Comparison of ENCODE assay signal across 16 mouse cellular contexts in genomic region chr5:5341611-5342010, GRCm38 (mm10).
DNase-seq lines count a peak whose midpoint lies in the region; ATAC-seq and TF ChIP-seq lines count a peak whose summit lies in the region.
"Had no signal": no experiment of that assay in that cellular context is flagged by ENCODE, and none has a peak within 500 bp of the region (broad histone marks: within the 10 kb centered on the region; RNA-seq: fewer than 3 reads in every experiment).

No protein-coding gene starts in this region.

- H3K27me3 ChIP-seq in forebrain, embryonic 10.5 days (ENCODE audit: poor library complexity, severe bottlenecking) = no peaks in the 10 kb centered on the region
- H3K27me3 ChIP-seq in forebrain, postnatal 0 days (ENCODE audit: insufficient read depth, low read length) = no peaks in the 10 kb centered on the region
- no peaks in the 10 kb centered on the region for H3K27me3 ChIP-seq in hindbrain, embryonic 14.5 days (ENCODE audit: control insufficient read depth, insufficient read depth, low read length)
- no peaks in the 10 kb centered on the region for H3K27me3 ChIP-seq in hindbrain, embryonic 10.5 days (ENCODE audit: insufficient read depth, poor library complexity, severe bottlenecking)
- H3K27me3 ChIP-seq in heart, embryonic 14.5 days (ENCODE audit: control insufficient read depth, insufficient read depth, low read length) = no peaks in the 10 kb centered on the region
- H3K27me3 ChIP-seq: embryonic facial prominence, embryonic 13.5 days; megakaryocyte, embryonic 14.5 days; neural tube, embryonic 12.5 days had no signal

- no peak overlapping the region for H3K4me3 ChIP-seq in forebrain, embryonic 10.5 days
- H3K4me3 ChIP-seq in forebrain, postnatal 0 days (ENCODE audit: low read depth, low read length) = no peak overlapping the region
- H3K4me3 ChIP-seq in hindbrain, embryonic 14.5 days (replicated peaks; ENCODE audit: low read length) = no peak overlapping the region
- no peak overlapping the region for H3K4me3 ChIP-seq in hindbrain, embryonic 10.5 days
- H3K4me3 ChIP-seq in heart, embryonic 14.5 days (ENCODE audit: control insufficient read depth in 1 of 2, insufficient read depth in 1 of 2, low read depth in 1 of 2, low read length in 2 of 2) = no peak overlapping the region
- H3K4me3 ChIP-seq: embryonic facial prominence, embryonic 13.5 days; left cerebral cortex, adult 2 months; megakaryocyte, embryonic 14.5 days; neural tube, embryonic 12.5 days had no signal

- intact Hi-C loops in left cerebral cortex, postnatal 36 days (cut with DNase I) = no loop called here

- WGBS in forebrain, embryonic 10.5 days = 92% methylated on average over 8 of the region's 8 CpGs
- 62% methylated on average over 8 of the region's 8 CpGs for WGBS in forebrain, postnatal 0 days
- WGBS in hindbrain, embryonic 14.5 days = 84% methylated on average over 8 of the region's 8 CpGs
- WGBS in hindbrain, embryonic 10.5 days = 92% methylated on average over 8 of the region's 8 CpGs
- 8% methylated on average over 8 of the region's 8 CpGs for WGBS in heart, embryonic 14.5 days

- no peak overlapping the region for H3K9ac ChIP-seq in forebrain, postnatal 0 days
- H3K9ac ChIP-seq in hindbrain, embryonic 14.5 days = no peak overlapping the region
- H3K9ac ChIP-seq in heart, embryonic 14.5 days (ENCODE audit: low read length) = no peak overlapping the region
- H3K9ac ChIP-seq: embryonic facial prominence, embryonic 13.5 days; neural tube, embryonic 12.5 days had no signal

- no peak overlapping the region for H3K4me2 ChIP-seq in forebrain, postnatal 0 days (ENCODE audit: low read depth)
- no peak overlapping the region for H3K4me2 ChIP-seq in hindbrain, embryonic 14.5 days (replicated peaks)
- H3K4me2 ChIP-seq in heart, embryonic 14.5 days (ENCODE audit: low read length) = peak overlapping the region; percentile 59
- H3K4me2 ChIP-seq: neural tube, embryonic 12.5 days had no signal

- H3K9me3 ChIP-seq in forebrain, embryonic 10.5 days = peaks cover 5% of the 10 kb centered on the region; the same call in 1 of the 2 replicates
- H3K9me3 ChIP-seq in forebrain, postnatal 0 days (ENCODE audit: low read length) = no peaks in the 10 kb centered on the region
- no peaks in the 10 kb centered on the region for H3K9me3 ChIP-seq in hindbrain, embryonic 14.5 days (ENCODE audit: control insufficient read depth, low read length)
- H3K9me3 ChIP-seq in hindbrain, embryonic 10.5 days = peaks cover 9% of the 10 kb centered on the region; the same call in 1 of the 2 replicates
- peaks cover 4% of the 10 kb centered on the region for H3K9me3 ChIP-seq in heart, embryonic 14.5 days (ENCODE audit: control insufficient read depth, low read length)
- H3K9me3 ChIP-seq: embryonic facial prominence, embryonic 13.5 days; megakaryocyte, embryonic 14.5 days; neural tube, embryonic 12.5 days had no signal

- no peaks in the 10 kb centered on the region for H3K36me3 ChIP-seq in forebrain, embryonic 10.5 days (replicated peaks)
- no peaks in the 10 kb centered on the region for H3K36me3 ChIP-seq in forebrain, postnatal 0 days (ENCODE audit: insufficient read depth)
- H3K36me3 ChIP-seq in hindbrain, embryonic 14.5 days (replicated peaks; ENCODE audit: control insufficient read depth, insufficient read depth) = no peaks in the 10 kb centered on the region
- no peaks in the 10 kb centered on the region for H3K36me3 ChIP-seq in hindbrain, embryonic 10.5 days
- no peaks in the 10 kb centered on the region for H3K36me3 ChIP-seq in heart, embryonic 14.5 days (ENCODE audit: control insufficient read depth, insufficient read depth, low read length)
- H3K36me3 ChIP-seq: embryonic facial prominence, embryonic 13.5 days; neural tube, embryonic 12.5 days had no signal

- DNase-seq in forebrain, embryonic 10.5 days (ENCODE audit: extremely low spot score, low spot score) = no peak
- DNase-seq in forebrain, postnatal 0 days = no peak
- no peak for DNase-seq in hindbrain, embryonic 14.5 days (ENCODE audit: low spot score)
- DNase-seq in hindbrain, embryonic 10.5 days (ENCODE audit: low spot score) = no peak
- DNase-seq in Muller cell, postnatal 12 days (ENCODE audit: inconsistent ontology term) = peak; percentile 45
- DNase-seq in spleen, postnatal 14 days (ENCODE audit: low spot score in 2 of 2) = no peak
- DNase-seq in left cerebral cortex, postnatal 36 days (ENCODE audit: low spot score in 2 of 2) = no peak
- DNase-seq: adrenal gland, adult 8-10 months; cerebellum, postnatal 25 days; kidney, adult 18-20 months; spleen, adult 18-20 months had no signal

- TF ChIP-seq CTCF in forebrain, postnatal 0 days (IDR thresholded peaks at IDR 0.05; ENCODE audit: low read depth) = no peak

- H3K27ac ChIP-seq in forebrain, embryonic 10.5 days = peak overlapping the region; percentile 80; the same call in 1 of the 2 replicates
- H3K27ac ChIP-seq in forebrain, postnatal 0 days (ENCODE audit: low read depth, low read length) = no peak overlapping the region
- H3K27ac ChIP-seq in hindbrain, embryonic 14.5 days = peak overlapping the region; percentile 62; the same call in 1 of the 2 replicates
- H3K27ac ChIP-seq in hindbrain, embryonic 10.5 days = no peak overlapping the region
- peak overlapping the region; percentile 88 to 94 for H3K27ac ChIP-seq in heart, embryonic 14.5 days (replicated peaks in 1 of 2; ENCODE audit: control insufficient read depth in 1 of 2, insufficient read depth in 1 of 2, low read depth in 2 of 2, low read length in 2 of 2)
- H3K27ac ChIP-seq: left cerebral cortex, adult 2 months; neural tube, embryonic 12.5 days had no signal

- peaks cover 24% of the 10 kb centered on the region for H3K4me1 ChIP-seq in forebrain, embryonic 10.5 days
- H3K4me1 ChIP-seq in forebrain, postnatal 0 days (ENCODE audit: insufficient read depth) = peaks cover 17% of the 10 kb centered on the region
- peaks cover 18% of the 10 kb centered on the region for H3K4me1 ChIP-seq in hindbrain, embryonic 14.5 days (replicated peaks; ENCODE audit: control insufficient read depth, insufficient read depth, low read length)
- H3K4me1 ChIP-seq in hindbrain, embryonic 10.5 days (replicated peaks) = peaks cover 21% of the 10 kb centered on the region
- H3K4me1 ChIP-seq in heart, embryonic 14.5 days (ENCODE audit: control insufficient read depth in 2 of 2, insufficient read depth in 2 of 2, low read length in 2 of 2) = peaks cover 24 to 36% of the 10 kb centered on the region in 2 experiments

- ATAC-seq in forebrain, postnatal 0 days = no peak
- ATAC-seq in hindbrain, embryonic 14.5 days (ENCODE audit: low FRiP score) = no peak
- peak; percentile 81 for ATAC-seq in heart, embryonic 14.5 days (ENCODE audit: insufficient number of reproducible peaks, insufficient read depth, low FRiP score, low read depth)

Comparison
In these comparisons a context has a peak if more than half of its experiments do, and no peak if none do; other contexts are left out.
1. H3K27ac ChIP-seq: peak in forebrain, embryonic 10.5 days (single experiment), hindbrain, embryonic 14.5 days (single experiment) and heart, embryonic 14.5 days (2 of 2); none in forebrain, postnatal 0 days (single experiment) and hindbrain, embryonic 10.5 days (single experiment).